Mouse (Mus musculus) heart, postnatal 0 days (tissue): ENCODE results near the gene Zfp410.

Experiments
- CTCF ChIP-seq: IDR thresholded peaks from 2 replicates; pipeline ENCODE4 v1.5.1; 2016; ENCODE audit warnings: antibody characterized with exemption, control low read depth, low read depth
- EP300 ChIP-seq: IDR thresholded peaks from 2 replicates; pipeline ENCODE4 v1.6.1; 2016; ENCODE audit warnings: antibody characterized with exemption, low read depth

DNA sequence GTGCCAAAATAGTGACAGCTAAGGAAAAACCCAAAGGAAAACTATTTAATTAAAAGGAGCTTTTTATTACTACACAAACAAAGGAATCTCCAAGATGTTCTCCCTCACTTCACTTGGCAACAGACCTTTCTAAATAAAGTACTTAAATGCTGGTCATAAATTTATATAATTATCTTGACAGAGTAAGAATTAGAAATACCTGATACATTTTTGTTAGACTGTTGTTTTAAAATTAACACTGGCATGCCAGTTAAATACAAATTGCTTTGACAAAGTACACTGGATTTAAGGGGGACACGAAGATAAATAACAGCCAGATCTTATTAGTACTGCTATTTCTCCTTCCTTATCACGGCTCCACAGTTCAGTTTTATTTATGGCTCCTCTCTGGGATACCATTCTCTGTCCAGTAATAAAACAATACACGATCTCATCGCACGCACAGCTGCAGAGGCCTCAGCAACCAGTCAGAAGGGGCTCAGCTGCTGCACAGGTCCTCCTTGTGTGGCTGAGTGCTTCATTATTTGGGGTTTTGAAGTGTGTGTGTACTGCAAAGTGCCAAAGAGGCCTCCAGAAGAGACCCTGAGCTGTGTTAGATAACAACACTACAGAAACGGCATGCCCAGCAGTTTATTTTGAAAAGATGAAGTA lies 57.3 kb downstream of the Zfp410 start:
- TF ChIP-seq CTCF (no peak), EP300 (no peak)
